Mouse (Mus musculus): ENCODE results near the gene Hivep3.

- TF ChIP-seq CTCF (IDR thresholded peaks at IDR 0.05; ENCODE audit: control insufficient read depth, insufficient read depth, insufficient read length) (no peak), USF1 (IDR thresholded peaks at IDR 0.05; ENCODE audit: low read depth) (no peak), MYOD1 (IDR thresholded peaks at IDR 0.05; ENCODE audit: control insufficient read depth, insufficient read length, low read depth) (no peak), MAX (IDR thresholded peaks at IDR 0.05) (no peak), CEBPB (IDR thresholded peaks at IDR 0.05; ENCODE audit: low read depth) (no peak), MYOG (IDR thresholded peaks at IDR 0.05; ENCODE audit: control insufficient read depth, extremely low read depth, insufficient read length) (no peak)
Observed at GRCm38 (mm10) chr4:119733184-119733880, at the start of gene Hivep3.
